Mouse (Mus musculus) neural tube, embryonic 11.5 days (tissue): ENCODE data around the gene Hira. TPM values are rescaled to one million over a fixed set of nuclear protein-coding genes. Genes with fewer than 3 reads are reported as not detected.
A peak's percentile ranks its signal among the peaks of the same experiment; 100 is the strongest.

Source experiments
- ATAC-seq: fragments of 200-750 bp; cut with Nextera tagmentation; 2 replicates; pipeline ENCODE4 v1.8.0; 2017; ENCODE audit warnings: moderate number of reproducible peaks, mild to moderate bottlenecking, moderate TSS enrichment, moderate library complexity; ENCODE audit not compliant: insufficient read depth, low FRiP score, low TSS enrichment
- DNase-seq: peaks from one replicate; pipeline ENCODE4 v3.0.0-alpha.2; 2015; ENCODE audit warnings: low spot score
- H3K27ac ChIP-seq: fragments of 300-500 bp; sonication (generic); 2 replicates; pipeline ENCODE4 v1.5.1; 2014; ENCODE audit warnings: low read depth, mild to moderate bottlenecking, low read length
- H3K27me3 ChIP-seq: fragments of 300-500 bp; sonication (generic); 2 replicates; pipeline ENCODE4 v1.6.1; 2014; ENCODE audit warnings: mild to moderate bottlenecking, low read length, mixed read lengths; ENCODE audit not compliant: control insufficient read depth, insufficient read depth
- H3K36me3 ChIP-seq: fragments of 300-500 bp; sonication (generic); 2 replicates; pipeline ENCODE4 v1.6.1; 2014; ENCODE audit warnings: mild to moderate bottlenecking, low read length, moderate library complexity, mixed read lengths; ENCODE audit not compliant: control insufficient read depth, insufficient read depth
- H3K4me1 ChIP-seq: fragments of 300-500 bp; sonication (generic); 2 replicates; pipeline ENCODE4 v1.6.1; 2014; ENCODE audit warnings: low read length, mixed read lengths; ENCODE audit not compliant: control insufficient read depth, insufficient read depth
- H3K4me2 ChIP-seq: fragments of 300-500 bp; sonication (generic); 2 replicates; pipeline ENCODE4 v1.6.1; 2014; ENCODE audit warnings: low read depth, mild to moderate bottlenecking, moderate library complexity
- H3K4me3 ChIP-seq: fragments of 300-500 bp; sonication (generic); 2 replicates; pipeline ENCODE4 v1.5.1; 2014; ENCODE audit warnings: low read depth, low read length
- H3K9ac ChIP-seq: fragments of 300-500 bp; sonication (generic); 2 replicates; pipeline ENCODE4 v1.6.1; 2014; ENCODE audit warnings: mild to moderate bottlenecking, low read length
- H3K9me3 ChIP-seq: fragments of 300-500 bp; sonication (generic); 2 replicates; pipeline ENCODE4 v1.6.1; 2016; ENCODE audit warnings: low read length; ENCODE audit not compliant: control insufficient read depth
- WGBS: fragments of 180-500 bp; shearing (Covaris S2); extraction: QIAGEN DNeasy Blood & Tissue Kit; methylation state at CpG from one replicate; pipeline ENCODE4 v1.1.7; 2014; 5-methylcytosine and 5-hydroxymethylcytosine counted together
- polyA plus RNA-seq: library from polyadenylated mRNA; unstranded; fragments of >200 nt; fragmentation: Nextera tagmentation; extraction: Ambion mirVana; gene quantifications from 2 replicates; pipeline ENCODE4 v1.2.1, GENCODE M21; 2014

Hira gene
- 12.8 and 14.6 TPM in 2 replicates for polyA plus RNA-seq

DNA sequence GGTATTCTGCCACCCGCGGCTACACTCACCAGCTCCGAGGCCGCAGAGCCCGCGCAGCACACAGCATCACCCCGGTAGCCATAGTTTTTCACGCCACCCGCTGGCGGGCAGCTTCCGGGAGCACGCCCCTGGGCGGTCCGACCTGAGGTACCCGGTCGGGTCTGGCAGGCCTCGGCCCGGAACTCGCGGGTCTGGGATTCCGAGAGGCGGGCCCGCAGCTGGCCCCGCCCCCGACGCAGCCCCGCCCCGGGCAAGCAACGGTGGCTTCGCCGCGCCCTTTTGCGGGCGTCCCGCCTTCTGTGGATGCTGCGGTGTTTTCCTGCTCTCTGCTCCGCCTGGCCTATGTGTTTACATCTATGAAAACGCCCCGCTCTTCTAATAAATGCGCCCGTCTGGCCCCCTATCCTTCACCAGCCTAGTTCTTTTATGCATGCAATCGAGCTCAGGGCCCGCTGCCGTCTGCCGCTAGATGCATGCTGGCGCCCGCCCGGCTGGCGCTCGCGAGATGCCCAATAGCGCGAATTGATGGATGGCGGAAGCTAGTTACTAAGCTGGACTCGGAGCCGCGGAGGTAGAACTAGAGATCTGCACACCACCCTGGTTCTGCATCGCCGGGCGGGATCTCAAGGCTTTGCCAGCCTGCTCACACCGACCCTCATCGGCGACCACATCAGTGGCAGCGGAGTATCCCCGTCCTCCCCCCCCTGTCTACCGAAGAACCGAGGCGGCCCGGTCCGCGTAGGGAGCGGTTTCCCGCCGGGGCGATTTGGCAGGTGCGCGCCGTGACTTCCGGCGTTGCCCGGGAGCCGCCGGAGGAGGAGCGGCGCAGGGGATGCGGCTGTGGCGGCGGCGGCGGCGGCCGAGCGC lies at the start of gene Hira, which contains the start of gene Mrpl40:
TSS of gene Hira (plus strand) at position 596 of the 867 bp plus-strand sequence.
TSS of gene Mrpl40 (minus strand) at position 421 of the 867 bp plus-strand sequence.
- Histone ChIP-seq H3K4me2 (peak within 1 kb of the TSS; percentile 55), H3K9me3 (no peaks in the 10 kb centered on the region), H3K36me3 (peaks cover 5% of the 10 kb centered on the region), H3K4me3 (peak within 1 kb of the TSS; percentile 95), H3K4me1 (0 out of 2 replicates have a peak, but pooled peaks cover 2% of the 10 kb centered on the region), H3K27ac (peak within 1 kb of the TSS; percentile 72), H3K9ac (peak within 1 kb of the TSS; percentile 90), H3K27me3 (no peaks in the 10 kb centered on the region)
- ATAC-seq (peak; percentile 94), DNase-seq (peak; percentile 94)
- under 1% methylated on average over 84 of the region's 93 CpGs for WGBS

DNA sequence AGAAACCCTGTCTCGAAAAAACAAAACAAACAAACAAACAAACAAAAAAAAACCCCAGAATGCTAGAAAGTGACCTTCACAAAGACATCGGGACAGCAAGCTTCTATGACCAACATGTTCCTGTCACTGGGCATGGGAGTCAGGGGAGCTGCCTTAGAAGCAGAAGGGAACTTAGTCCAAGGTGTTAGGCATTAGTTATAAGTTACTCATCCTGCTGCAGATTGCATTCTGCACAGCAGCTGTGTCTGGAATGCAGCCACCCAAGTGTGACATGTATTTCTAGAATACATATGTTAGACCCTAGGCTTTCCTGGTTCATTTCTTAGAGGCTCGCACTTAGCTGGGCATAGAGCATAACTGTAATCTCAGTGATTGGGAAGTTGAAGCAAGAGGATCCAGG lies 48.2 kb upstream of the Hira start:
- no peaks in the 10 kb centered on the region for H3K9me3 ChIP-seq
- H3K36me3 ChIP-seq, result peaks cover 12% of the 10 kb centered on the region
- no peak overlapping the region for H3K27ac ChIP-seq
- ATAC-seq (no peak), DNase-seq (no peak)
- H3K4me1 ChIP-seq, result no peaks in the 10 kb centered on the region
- H3K9ac ChIP-seq, result no peak overlapping the region
- H3K4me2 ChIP-seq, result no peak overlapping the region
- no peaks in the 10 kb centered on the region for H3K27me3 ChIP-seq
- H3K4me3 ChIP-seq, result no peak overlapping the region
- 89% methylated on average over 3 of the region's 3 CpGs for whole genome bisulfite sequencing

DNA sequence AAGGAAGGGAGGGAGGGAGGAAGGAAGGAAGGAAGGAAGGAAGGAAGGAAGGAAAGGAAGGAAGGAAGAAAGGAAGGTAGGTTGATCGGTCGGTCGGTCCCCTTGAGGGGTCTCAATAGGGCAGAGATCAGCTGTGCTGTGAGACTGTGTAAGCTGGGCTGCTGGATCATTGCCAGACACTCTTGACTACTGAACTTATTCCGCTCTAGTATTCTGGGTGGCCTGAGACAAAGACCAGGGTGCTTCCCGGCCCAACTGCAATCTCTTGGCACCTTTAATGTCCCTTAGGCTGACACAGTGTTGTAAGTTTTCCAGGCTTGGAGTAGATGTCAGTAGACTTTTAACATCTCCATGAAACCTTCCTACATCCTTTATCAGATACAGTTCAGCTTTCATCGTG lies 47.7 kb upstream of the Hira start:
- H3K4me1 ChIP-seq, result no peaks in the 10 kb centered on the region
- no peaks in the 10 kb centered on the region for H3K27me3 ChIP-seq
- DNase-seq, result no peak
- WGBS, result 93% methylated on average over 6 of the region's 6 CpGs
- H3K9me3 ChIP-seq, result no peaks in the 10 kb centered on the region
- no peak overlapping the region for H3K27ac ChIP-seq
- peaks cover 12% of the 10 kb centered on the region for H3K36me3 ChIP-seq
- H3K9ac ChIP-seq, result no peak overlapping the region
- ATAC-seq, result no peak
- H3K4me2 ChIP-seq, result no peak overlapping the region
- H3K4me3 ChIP-seq, result no peak overlapping the region

DNA sequence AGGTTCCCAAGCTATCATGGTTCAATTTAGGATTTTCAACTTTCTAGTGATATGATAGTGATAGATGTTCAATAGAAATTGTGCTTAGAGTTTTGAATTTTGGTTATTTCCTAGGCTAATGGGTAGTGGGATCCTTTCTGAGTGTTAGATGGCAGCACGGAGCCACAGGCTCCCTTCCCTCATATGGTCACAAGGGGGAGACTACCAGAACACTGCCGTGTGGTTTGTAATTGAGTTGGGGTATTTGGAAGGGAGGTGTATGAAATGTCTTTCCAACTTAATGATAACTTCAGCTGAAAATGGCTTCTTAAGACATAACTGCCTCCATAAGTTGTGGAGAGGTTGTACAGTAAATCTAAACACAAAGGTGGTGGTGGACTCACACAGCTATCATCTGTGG lies 43.4 kb upstream of the Hira start:
- WGBS, result 73% methylated on average over 2 of the region's 2 CpGs
- Histone ChIP-seq H3K4me3 (no peak overlapping the region), H3K36me3 (peaks cover 5% of the 10 kb centered on the region), H3K27me3 (no peaks in the 10 kb centered on the region), H3K4me1 (no peaks in the 10 kb centered on the region), H3K27ac (no peak overlapping the region), H3K9me3 (no peaks in the 10 kb centered on the region), H3K9ac (no peak overlapping the region), H3K4me2 (no peak overlapping the region)
- ATAC-seq (no peak), DNase-seq (no peak)

DNA sequence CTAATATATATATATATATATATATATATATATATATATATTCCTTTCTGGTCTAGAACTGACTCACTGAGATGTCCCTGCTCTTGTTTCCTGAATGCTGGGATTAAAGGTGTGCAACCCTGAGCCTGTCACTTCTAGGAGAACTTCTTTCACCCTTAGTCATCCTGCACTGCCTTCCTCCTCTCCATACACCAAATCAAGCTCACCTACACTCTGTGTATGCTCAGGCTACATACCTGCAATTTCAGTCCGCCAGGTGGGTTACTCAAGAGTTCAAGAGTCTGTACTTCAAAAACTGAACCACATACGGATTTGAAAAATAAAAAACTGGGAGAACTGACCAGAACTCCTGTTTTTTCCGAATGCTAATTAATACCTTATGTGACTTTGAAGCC lies 40.8 kb upstream of the Hira start:
- Histone ChIP-seq H3K9me3 (no peaks in the 10 kb centered on the region), H3K36me3 (peaks cover 3% of the 10 kb centered on the region), H3K27me3 (no peaks in the 10 kb centered on the region), H3K4me3 (peak overlapping the region; percentile 81), H3K4me1 (no peaks in the 10 kb centered on the region), H3K9ac (no peak overlapping the region), H3K4me2 (peak overlapping the region; percentile 63), H3K27ac (no peak overlapping the region)
- 22% methylated on average over 3 of the region's 3 CpGs for WGBS
- peak; percentile 25; the same call in 1 of the 2 replicates for ATAC-seq
- DNase-seq, result no peak

DNA sequence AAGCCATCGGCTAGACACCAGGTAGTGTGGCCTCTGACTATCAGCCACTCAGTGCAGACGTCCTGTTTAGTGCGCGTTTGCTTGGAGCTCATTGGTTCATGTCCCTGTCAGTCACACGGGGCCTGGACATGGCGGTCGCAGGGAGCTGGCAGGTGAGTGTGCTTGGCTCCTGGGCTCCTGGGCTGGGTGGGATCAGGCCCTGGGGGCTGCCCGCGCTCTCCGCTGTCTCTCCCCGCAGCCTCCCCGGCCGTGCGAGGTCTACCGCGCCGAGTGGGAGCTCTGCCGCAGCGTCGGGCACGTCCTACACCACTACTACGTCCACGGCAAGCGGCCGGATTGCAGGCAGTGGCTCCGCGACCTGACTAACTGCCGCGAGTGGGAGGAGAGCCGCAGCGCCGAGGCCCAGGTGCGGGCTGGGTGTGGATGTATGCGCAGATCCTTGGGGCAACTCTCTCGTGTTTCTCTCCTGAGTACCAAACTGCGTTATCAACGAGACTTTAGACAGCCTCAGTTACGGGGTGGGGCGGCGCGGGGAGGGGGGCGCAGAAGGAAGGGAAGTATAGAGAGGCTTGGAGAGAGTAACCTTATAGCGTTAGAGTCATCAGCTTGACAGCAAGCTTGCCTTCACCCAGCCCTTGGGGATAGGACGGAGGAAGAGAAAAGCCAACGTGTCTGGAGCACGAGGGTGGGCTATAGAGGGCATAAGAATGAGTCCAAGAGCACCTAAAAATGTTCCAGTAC lies 40.2 kb upstream of the Hira start, which contains the start of the genes 2510002D24Rik and Gm28539:
TSS of gene 2510002D24Rik (plus strand) at position 111 of the 741 bp plus-strand sequence.
TSS of gene Gm28539 (plus strand) at position 117 of the 741 bp plus-strand sequence.
- Histone ChIP-seq H3K36me3 (peaks cover 3% of the 10 kb centered on the region), H3K27me3 (no peaks in the 10 kb centered on the region), H3K9ac (peak within 1 kb of the TSS; percentile 85), H3K4me3 (peak within 1 kb of the TSS; percentile 81), H3K4me2 (peak within 1 kb of the TSS; percentile 63), H3K27ac (no peak within 1 kb of the TSS), H3K4me1 (no peaks in the 10 kb centered on the region), H3K9me3 (no peaks in the 10 kb centered on the region)
- WGBS, result 1% methylated on average over 46 of the region's 46 CpGs
- ATAC-seq (peak; percentile 97), DNase-seq (peak; percentile 87)

DNA sequence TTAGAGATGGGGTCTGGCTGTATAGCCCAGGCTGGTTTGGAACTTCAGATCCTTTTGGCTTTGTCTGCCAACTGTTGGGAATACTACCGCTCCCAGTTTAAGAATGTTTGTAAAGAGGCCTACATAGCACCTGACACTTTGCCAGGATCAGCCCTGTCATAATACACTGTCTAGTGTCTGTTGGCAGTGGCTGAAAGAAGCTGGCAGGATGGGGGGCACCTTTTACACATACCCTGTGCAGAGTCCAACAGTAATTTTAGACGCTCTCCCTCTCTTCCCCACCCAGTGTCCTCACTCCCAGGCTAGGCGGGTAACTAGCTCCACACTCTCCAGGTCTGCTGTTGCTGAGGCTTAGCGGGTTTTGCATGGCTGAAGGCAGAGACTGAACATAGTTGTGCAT lies 38.5 kb upstream of the Hira start:
- peaks cover 3% of the 10 kb centered on the region for H3K36me3 ChIP-seq
- ATAC-seq, result no peak
- no peak overlapping the region for H3K9ac ChIP-seq
- no peak overlapping the region for H3K4me2 ChIP-seq
- no peaks in the 10 kb centered on the region for H3K4me1 ChIP-seq
- no peak overlapping the region for H3K27ac ChIP-seq
- WGBS, result 93% methylated on average over 4 of the region's 4 CpGs
- no peaks in the 10 kb centered on the region for H3K9me3 ChIP-seq
- H3K4me3 ChIP-seq, result no peak overlapping the region
- no peak for DNase-seq
- no peaks in the 10 kb centered on the region for H3K27me3 ChIP-seq

DNA sequence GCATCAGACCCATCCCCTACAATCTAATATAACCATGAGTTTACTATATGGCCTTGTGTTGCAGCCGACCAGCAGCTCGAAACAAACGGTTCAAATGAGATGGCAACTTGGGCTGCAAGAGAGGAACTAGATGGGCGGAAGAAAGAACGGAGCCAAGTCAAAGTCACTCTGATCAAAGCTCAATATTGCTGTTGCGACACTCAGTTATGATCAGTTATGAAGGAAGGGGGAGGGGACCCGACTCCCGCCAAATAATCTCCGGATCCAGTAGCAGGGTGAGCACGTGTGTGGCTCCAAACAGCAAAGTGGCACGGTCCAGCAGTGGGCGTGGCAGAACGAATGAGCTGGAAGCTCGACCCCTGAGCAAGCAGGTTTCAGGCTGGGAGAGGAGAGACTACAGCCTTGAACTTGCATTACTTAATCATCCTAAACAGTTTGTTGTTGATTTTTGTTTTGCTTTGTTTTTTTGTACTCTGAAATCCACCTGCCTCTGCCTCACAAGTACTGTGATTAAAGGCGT lies 30.5 kb upstream of the Hira start:
- 84% methylated on average over 15 of the region's 15 CpGs for WGBS
- ATAC-seq, result no peak

More for the DNA sequence above, 30.5 kb upstream of the Hira start:
- H3K4me1 ChIP-seq, result no peaks in the 10 kb centered on the region
- H3K9ac ChIP-seq, result no peak overlapping the region
- H3K9me3 ChIP-seq, result no peaks in the 10 kb centered on the region
- H3K36me3 ChIP-seq, result no peaks in the 10 kb centered on the region
- H3K4me2 ChIP-seq, result no peak overlapping the region
- H3K27me3 ChIP-seq, result no peaks in the 10 kb centered on the region
- no peak for DNase-seq
- no peak overlapping the region for H3K4me3 ChIP-seq
- no peak overlapping the region for H3K27ac ChIP-seq
